Mouse (Mus musculus) heart, adult 2 months (tissue): ENCODE data around the gene Col20a1. TPM values are rescaled to one million over a fixed set of nuclear protein-coding genes. Genes with fewer than 3 reads are reported as not detected.

Source experiments
- DNase-seq, 2 experiments: peaks; one replicate each; pipeline ENCODE4 v3.0.0; 2021
- H3K27ac ChIP-seq: fragments of 200-600 bp; 2 replicates; pipeline ENCODE4 v1.8.1; 2022
- H3K27me3 ChIP-seq: fragments of 200-500 bp; 2 replicates; pipeline ENCODE4 v1.6.1; 2012; ENCODE audit warnings: mild to moderate bottlenecking, low read length, inconsistent platforms, mixed read lengths; ENCODE audit not compliant: control insufficient read depth, insufficient read depth
- H3K36me3 ChIP-seq: fragments of 200-500 bp; 2 replicates; pipeline ENCODE4 v1.6.1; 2012; ENCODE audit warnings: low read length, inconsistent platforms; ENCODE audit not compliant: control insufficient read depth, insufficient read depth
- H3K4me1 ChIP-seq: fragments of 200-500 bp; 2 replicates; pipeline ENCODE4 v1.6.1; 2011; ENCODE audit warnings: low read length; ENCODE audit not compliant: control insufficient read depth, insufficient read depth
- H3K4me3 ChIP-seq: fragments of 200-600 bp; 2 replicates; pipeline ENCODE4 v1.8.1; 2022
- H3K79me2 ChIP-seq: fragments of 200-500 bp; replicated peaks from 2 replicates; pipeline ENCODE4 v1.6.1; 2012; ENCODE audit warnings: mild to moderate bottlenecking, inconsistent platforms, low read length, moderate library complexity, mixed read lengths; ENCODE audit not compliant: control insufficient read depth, insufficient read depth
- H3K9ac ChIP-seq: fragments of 200-500 bp; 2 replicates; pipeline ENCODE4 v1.6.1; 2012; ENCODE audit warnings: low read depth, mild to moderate bottlenecking, control low read depth, inconsistent platforms, low read length, mixed read lengths
- CTCF ChIP-seq: fragments of 200-600 bp; IDR thresholded peaks from 2 replicates; pipeline ENCODE4 v1.8.1; 2022; ENCODE audit warnings: antibody characterized with exemption, mild to moderate bottlenecking, moderate library complexity
- EP300 ChIP-seq: fragments of 200-500 bp; IDR thresholded peaks from 2 replicates; pipeline ENCODE4 v1.6.1; 2011; ENCODE audit warnings: low read depth, low read length, control low read depth; ENCODE audit not compliant: insufficient read depth
- POLR2A ChIP-seq: fragments of 200-500 bp; IDR thresholded peaks from 2 replicates; pipeline ENCODE4 v1.6.1; 2011; ENCODE audit warnings: mild to moderate bottlenecking, low read depth, low read length, control low read depth; ENCODE audit not compliant: insufficient read depth
- WGBS: fragments of 180-500 bp; shearing (Covaris S2); methylation state at CpG from one replicate; pipeline ENCODE4 v1.1.7; 2018; 5-methylcytosine and 5-hydroxymethylcytosine counted together
- intact Hi-C: fragments of 180-260 bp; cut with DNase I; formaldehyde crosslinking; loops from one replicate; pipeline ENCODE4 v1.15.1; 2025
- polyA plus RNA-seq: library from polyadenylated mRNA; depleted of rRNA; stranded (reverse); fragments of >200 nt; gene quantifications from 2 replicates; pipeline ENCODE4 v1.2.3, GENCODE M21; 2012
- total RNA-seq, 2 experiments: library from RNA; stranded (reverse); gene quantifications; 2 replicates each; pipeline ENCODE4 v1.2.3; 2021

Gene Col20a1
- total and polyA plus RNA-seq, 3 experiments: 0.23 to 2.0 (median 0.44) TPM

DNA sequence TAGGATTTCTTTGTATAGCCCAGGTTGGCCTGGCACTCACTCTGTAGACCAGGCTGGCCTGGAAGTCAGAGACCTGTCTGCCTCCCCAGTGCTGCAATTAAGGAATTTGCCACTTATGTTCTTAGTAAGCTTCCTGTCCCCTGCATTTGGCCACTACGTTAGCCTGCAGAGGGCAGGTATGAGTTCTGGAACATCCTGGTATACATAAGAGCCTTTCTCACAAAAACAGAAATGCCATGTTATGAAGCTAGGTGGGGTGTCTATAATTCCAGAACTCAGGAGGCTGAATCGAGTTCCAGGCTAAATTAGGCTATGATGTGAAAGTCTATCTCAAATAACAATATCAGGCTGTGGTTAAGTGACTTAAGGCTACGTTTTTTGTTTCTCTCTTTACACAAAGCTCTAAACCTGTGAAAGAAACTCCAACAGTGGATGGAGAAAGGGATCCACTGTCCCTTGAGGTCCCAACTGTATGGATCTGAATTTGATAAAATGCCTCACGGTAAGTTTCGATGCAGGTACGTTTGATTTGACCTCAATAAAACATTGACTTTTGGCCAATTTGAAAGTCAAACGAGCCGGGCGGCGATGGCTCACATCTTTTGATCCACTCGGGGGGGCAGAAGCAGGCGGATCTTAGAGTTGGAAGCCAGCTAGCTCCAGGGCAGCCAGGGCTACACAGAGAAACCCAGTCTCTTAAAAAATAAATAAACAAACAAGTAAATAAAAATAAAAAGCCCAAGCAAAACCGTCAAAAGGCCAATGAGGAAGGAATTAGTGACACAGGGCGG lies 20.0 kb upstream of the Col20a1 start:
- no peak for DNase-seq
- peaks cover 4% of the 10 kb centered on the region for H3K4me1 ChIP-seq
- peak overlapping the region; percentile 97 for H3K27ac ChIP-seq
- TF ChIP-seq CTCF: peak; percentile 62
- no peak for TF ChIP-seq POLR2A
- no peak for TF ChIP-seq EP300
- peaks cover 2% of the 10 kb centered on the region for H3K36me3 ChIP-seq
- H3K79me2 ChIP-seq: peaks cover 5% of the 10 kb centered on the region
- intact Hi-C loops: no loop called here
- peak overlapping the region; percentile 73 for H3K4me3 ChIP-seq
- peak overlapping the region; percentile 79 for H3K9ac ChIP-seq
- no peaks in the 10 kb centered on the region for H3K27me3 ChIP-seq
- 7% methylated on average over 14 of the region's 14 CpGs for WGBS

DNA sequence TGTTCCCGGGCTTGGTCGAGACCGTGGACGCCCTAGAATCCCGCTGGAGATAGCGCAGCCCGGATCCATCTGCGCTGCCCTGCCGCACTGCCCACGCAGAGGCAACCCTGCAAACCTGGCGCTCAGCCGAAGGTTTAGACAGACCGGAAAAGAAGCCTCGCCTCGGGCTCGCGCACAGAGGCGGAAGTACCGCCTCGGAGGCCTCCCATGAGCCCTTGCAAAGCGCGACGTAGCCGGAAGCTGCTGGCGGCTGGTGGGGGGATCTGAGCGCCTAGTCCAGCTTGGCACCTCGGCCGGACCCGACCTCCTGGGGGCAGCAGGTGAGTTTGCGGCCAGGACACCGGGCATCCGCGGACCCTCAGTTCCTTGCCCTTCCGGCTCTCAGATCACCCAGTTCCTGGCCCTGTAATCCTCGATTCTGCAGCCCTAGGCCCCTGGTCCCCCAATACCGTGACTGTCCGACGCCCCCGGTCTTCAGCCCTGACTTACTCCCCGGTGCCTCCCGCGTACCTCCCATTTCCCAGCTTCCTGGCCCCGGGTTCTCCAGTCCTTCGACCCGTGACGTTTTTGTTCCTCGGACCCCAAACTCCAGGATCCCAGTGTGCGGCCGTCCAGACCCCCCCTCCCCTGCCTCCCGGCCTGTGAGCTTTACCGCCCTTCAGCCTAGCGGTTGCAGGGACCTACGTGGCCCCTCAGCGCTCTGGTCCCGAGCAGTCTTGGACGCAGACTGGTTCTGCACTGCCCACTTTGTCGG lies 19.1 kb upstream of the Col20a1 start, which contains the start of gene Arfgap1:
Arfgap1 (plus strand) TSS at position 216 of the 754 bp plus-strand sequence.
- Histone ChIP-seq H3K4me1 (peaks cover 4% of the 10 kb centered on the region), H3K27ac (peak within 1 kb of the TSS; percentile 97), H3K4me3 (peak within 1 kb of the TSS; percentile 73), H3K36me3 (peaks cover 2% of the 10 kb centered on the region), H3K79me2 (peaks cover 5% of the 10 kb centered on the region), H3K9ac (peak within 1 kb of the TSS; percentile 95), H3K27me3 (no peaks in the 10 kb centered on the region)
- TF ChIP-seq EP300: peak; percentile 70; the same call in 1 of the 2 replicates
- TF ChIP-seq CTCF: 0 out of 2 replicates have a peak, but pooled peaks have one; percentile 4
- peak; percentile 90 for TF ChIP-seq POLR2A
- WGBS: under 1% methylated on average over 57 of the region's 57 CpGs
- intact Hi-C loops: no loop called here
- DNase-seq: peak; percentile 95

DNA sequence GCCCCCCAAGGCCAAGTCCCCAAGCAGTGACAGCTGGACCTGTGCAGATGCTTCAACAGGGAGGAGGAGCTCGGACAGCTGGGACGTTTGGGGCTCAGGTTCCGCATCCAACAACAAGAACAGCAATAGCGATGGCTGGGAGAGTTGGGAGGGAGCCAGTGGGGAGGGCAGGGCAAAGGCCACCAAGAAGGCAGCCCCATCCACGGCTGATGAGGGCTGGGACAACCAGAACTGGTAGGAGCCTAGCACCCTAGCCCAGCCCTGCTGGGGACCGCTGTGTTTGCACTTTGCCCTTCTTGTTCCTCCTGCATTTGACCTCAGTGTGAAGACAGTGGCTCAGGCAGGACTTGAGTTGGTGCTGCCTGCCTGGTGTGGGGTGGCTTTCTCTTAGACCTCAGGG lies 5.2 kb upstream of the Col20a1 start:
- H3K27ac ChIP-seq: no peak overlapping the region
- no peaks in the 10 kb centered on the region for H3K79me2 ChIP-seq
- no peak overlapping the region for H3K9ac ChIP-seq
- no peak for DNase-seq
- H3K27me3 ChIP-seq: no peaks in the 10 kb centered on the region
- 70% methylated on average over 6 of the region's 6 CpGs for WGBS
- intact Hi-C loops: no loop called here
- TF ChIP-seq CTCF: no peak
- no peak for TF ChIP-seq EP300
- no peak overlapping the region for H3K4me3 ChIP-seq
- H3K36me3 ChIP-seq: no peaks in the 10 kb centered on the region
- no peaks in the 10 kb centered on the region for H3K4me1 ChIP-seq

DNA sequence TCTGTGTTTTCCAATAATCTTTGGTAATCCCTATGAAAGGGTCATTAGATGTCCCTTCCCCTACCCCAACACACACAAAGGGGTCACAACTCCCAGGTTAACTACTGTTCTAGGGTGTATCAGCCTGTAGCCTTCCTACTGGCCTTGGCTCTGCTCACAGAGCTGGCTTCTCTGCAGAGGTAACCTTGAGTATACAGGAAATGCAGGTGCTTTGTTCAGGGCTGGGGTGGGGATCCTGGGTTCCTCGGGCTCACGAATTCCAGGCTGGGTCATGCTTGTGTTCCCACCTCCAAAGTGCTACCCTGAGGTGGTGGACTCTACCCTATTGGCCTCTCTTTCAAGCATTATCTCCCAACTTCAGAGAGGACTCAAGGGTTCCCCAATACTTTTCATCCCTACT lies 700 bp upstream of the Col20a1 start:
- Histone ChIP-seq H3K36me3 (no peaks in the 10 kb centered on the region), H3K4me3 (no peak overlapping the region), H3K9ac (no peak overlapping the region), H3K79me2 (no peaks in the 10 kb centered on the region), H3K27me3 (no peaks in the 10 kb centered on the region), H3K27ac (no peak overlapping the region), H3K4me1 (no peaks in the 10 kb centered on the region)
- no peak for DNase-seq
- 72% methylated on average over 2 of the region's 2 CpGs for WGBS
- intact Hi-C loops: no loop called here
- TF ChIP-seq CTCF: no peak

DNA sequence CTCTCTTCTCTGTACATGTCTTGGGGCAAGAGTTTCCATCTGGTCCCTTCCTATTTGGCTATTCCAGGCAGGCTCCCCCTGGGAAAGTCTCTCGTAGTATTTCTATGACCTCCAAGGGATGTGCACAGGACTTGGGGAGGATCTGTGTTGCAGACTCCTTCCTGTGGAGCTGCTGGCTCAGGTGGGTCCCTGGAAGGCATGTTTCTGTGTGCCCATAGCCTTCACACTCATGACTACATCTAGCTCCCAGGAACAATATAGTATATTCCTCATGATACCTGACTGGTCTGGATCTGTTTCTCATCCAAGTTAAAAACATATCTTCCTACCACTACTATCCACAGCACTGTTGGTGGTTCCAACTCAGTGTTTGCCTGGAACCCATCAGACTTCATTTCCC lies 666 bp downstream of the Col20a1 start:
- WGBS: 40% methylated on average over 1 of the region's 1 CpGs
- no peak for DNase-seq
- H3K27ac ChIP-seq: no peak overlapping the region
- no peak for TF ChIP-seq POLR2A
- TF ChIP-seq CTCF: no peak
- no peak for TF ChIP-seq EP300
- no peaks in the 10 kb centered on the region for H3K4me1 ChIP-seq
- H3K79me2 ChIP-seq: no peaks in the 10 kb centered on the region
- no peaks in the 10 kb centered on the region for H3K36me3 ChIP-seq
- intact Hi-C loops: no loop called here
- H3K9ac ChIP-seq: no peak overlapping the region
- no peak overlapping the region for H3K4me3 ChIP-seq
- no peaks in the 10 kb centered on the region for H3K27me3 ChIP-seq

DNA sequence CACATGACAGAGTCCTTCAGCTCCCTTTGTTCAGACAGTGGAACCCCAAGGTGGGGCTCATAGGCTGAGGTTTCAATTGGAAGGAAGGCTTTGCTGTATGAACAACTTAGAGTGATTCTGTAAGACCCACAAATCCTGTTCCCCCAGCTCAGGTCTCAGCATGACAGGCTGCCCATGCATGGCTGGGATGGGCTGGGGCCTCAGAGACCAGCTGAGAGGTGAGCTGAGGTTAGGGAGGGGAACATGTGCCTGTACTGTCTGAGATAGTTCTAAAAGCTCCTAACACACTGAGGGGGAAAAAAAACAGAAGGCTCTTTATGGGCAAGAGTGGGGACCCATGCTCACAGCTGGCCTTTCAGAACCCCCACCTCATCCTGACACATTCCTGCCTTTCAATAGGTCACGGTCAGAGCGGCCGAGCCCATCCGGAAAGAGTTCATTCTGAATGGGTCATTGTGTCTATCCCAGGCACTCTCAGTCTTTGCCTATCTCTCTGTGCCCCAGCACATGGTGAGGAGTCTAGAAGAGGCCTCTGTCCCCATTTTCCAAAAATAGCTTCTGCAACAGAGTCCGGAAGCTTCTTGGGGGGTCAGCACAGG lies 1.2 kb downstream of the Col20a1 start:
- Histone ChIP-seq H3K27me3 (no peaks in the 10 kb centered on the region), H3K79me2 (no peaks in the 10 kb centered on the region), H3K9ac (no peak overlapping the region), H3K4me3 (no peak overlapping the region), H3K27ac (no peak overlapping the region), H3K36me3 (no peaks in the 10 kb centered on the region), H3K4me1 (no peaks in the 10 kb centered on the region)
- TF ChIP-seq POLR2A: no peak
- TF ChIP-seq EP300: no peak
- no peak for TF ChIP-seq CTCF
- intact Hi-C loops: no loop called here
- 23% methylated on average over 5 of the region's 5 CpGs for WGBS
- no peak for DNase-seq
